Mouse (Mus musculus): ENCODE results near the gene Nos1ap.

Nos1ap gene

GRCm38 (mm10) chr1:170360183-170360915 lies 229.3 kb downstream of the Nos1ap start:
- DNase-seq (ENCODE audit: low read depth): no peak

- DNase-seq (ENCODE audit: low read depth): no peak
Observed at GRCm38 (mm10) chr1:170353335-170353734, 236.3 kb downstream of the Nos1ap start.

- DNase-seq (ENCODE audit: low read depth): no peak
Observed at GRCm38 (mm10) chr1:170351080-170351479, 238.6 kb downstream of the Nos1ap start.

GRCm38 (mm10) chr1:170346266-170346665 lies 243.4 kb downstream of the Nos1ap start:
- no peak for DNase-seq (ENCODE audit: low read depth)

GRCm38 (mm10) chr1:170343906-170344305 lies 245.8 kb downstream of the Nos1ap start:
- DNase-seq (ENCODE audit: low read depth): no peak

- no peak for DNase-seq (ENCODE audit: low read depth)
Observed at GRCm38 (mm10) chr1:170343081-170343480, 246.6 kb downstream of the Nos1ap start.

GRCm38 (mm10) chr1:170339943-170340342 lies 249.7 kb downstream of the Nos1ap start:
- no peak for DNase-seq (ENCODE audit: low read depth)

GRCm38 (mm10) chr1:170332775-170333174 lies 256.9 kb downstream of the Nos1ap start:
- DNase-seq (ENCODE audit: low read depth): no peak

GRCm38 (mm10) chr1:170331926-170332325 lies 257.7 kb downstream of the Nos1ap start:
- DNase-seq (ENCODE audit: low read depth): no peak

- no peak for DNase-seq (ENCODE audit: low read depth)
Observed at GRCm38 (mm10) chr1:170325277-170325676, 264.4 kb downstream of the Nos1ap start.

- DNase-seq (ENCODE audit: low read depth): no peak
Observed at GRCm38 (mm10) chr1:170324312-170324711, 265.3 kb downstream of the Nos1ap start.

GRCm38 (mm10) chr1:170323001-170323400 lies 266.7 kb downstream of the Nos1ap start:
- no peak for DNase-seq (ENCODE audit: low read depth)

- DNase-seq (ENCODE audit: low read depth): no peak
Observed at GRCm38 (mm10) chr1:170322046-170322445, 267.6 kb downstream of the Nos1ap start.

- no peak for DNase-seq (ENCODE audit: low read depth)
Observed at GRCm38 (mm10) chr1:170311431-170311830, 278.2 kb downstream of the Nos1ap start.

- DNase-seq (ENCODE audit: low read depth): no peak
Observed at GRCm38 (mm10) chr1:170308503-170308902, 281.2 kb downstream of the Nos1ap start, which contains the start of gene Spata46. TSS of gene Spata46 (plus strand) at chr1:170308803.

GRCm38 (mm10) chr1:170306232-170306631 lies 283.4 kb downstream of the Nos1ap start, which contains the start of gene Gm7694:
TSS of gene Gm7694 (minus strand) at chr1:170306332.
- DNase-seq (ENCODE audit: low read depth): no peak

GRCm38 (mm10) chr1:170305002-170305401 lies 284.7 kb downstream of the Nos1ap start:
- DNase-seq (ENCODE audit: low read depth): no peak

- no peak for DNase-seq (ENCODE audit: low read depth)
Observed at GRCm38 (mm10) chr1:170303103-170303502, 286.6 kb downstream of the Nos1ap start.

- DNase-seq (ENCODE audit: low read depth): no peak
Observed at GRCm38 (mm10) chr1:170302456-170302855, 287.2 kb downstream of the Nos1ap start.

- no peak for DNase-seq (ENCODE audit: low read depth)
Observed at GRCm38 (mm10) chr1:170301686-170302085, 288.0 kb downstream of the Nos1ap start.

GRCm38 (mm10) chr1:170299496-170299895 lies 290.2 kb downstream of the Nos1ap start:
- DNase-seq (ENCODE audit: low read depth): no peak

- no peak for DNase-seq (ENCODE audit: low read depth)
Observed at GRCm38 (mm10) chr1:170294786-170295570, 294.7 kb downstream of the Nos1ap start.

GRCm38 (mm10) chr1:170293257-170293656 lies 296.4 kb downstream of the Nos1ap start:
- DNase-seq (ENCODE audit: low read depth): no peak
